Mouse (Mus musculus) heart, embryonic 11.5 days (tissue): ENCODE data around the gene Adgrl3. TPM values are rescaled to one million over a fixed set of nuclear protein-coding genes. Genes with fewer than 3 reads are reported as not detected.

Experiments used
- ATAC-seq: fragments of 200-750 bp; cut with Nextera tagmentation; replicated peaks from 2 replicates; pipeline ENCODE4 v1.8.0; 2017; ENCODE audit warnings: moderate library complexity; ENCODE audit not compliant: insufficient number of reproducible peaks, low FRiP score, low TSS enrichment
- H3K27ac ChIP-seq: fragments of 300-500 bp; sonication (generic); 2 replicates; pipeline ENCODE4 v1.5.1; 2014; ENCODE audit warnings: mild to moderate bottlenecking, low read depth, low read length
- H3K27me3 ChIP-seq: fragments of 300-500 bp; sonication (generic); 2 replicates; pipeline ENCODE4 v1.6.1; 2014; ENCODE audit warnings: mild to moderate bottlenecking, low read length, mixed read lengths; ENCODE audit not compliant: control insufficient read depth, insufficient read depth
- H3K36me3 ChIP-seq: fragments of 300-500 bp; sonication (generic); 2 replicates; pipeline ENCODE4 v1.6.1; 2014; ENCODE audit warnings: mild to moderate bottlenecking, low read length, moderate library complexity, mixed read lengths; ENCODE audit not compliant: control insufficient read depth, insufficient read depth
- H3K4me1 ChIP-seq: fragments of 300-500 bp; sonication (generic); 2 replicates; pipeline ENCODE4 v1.6.1; 2014; ENCODE audit warnings: low read length; ENCODE audit not compliant: control insufficient read depth, insufficient read depth
- H3K4me2 ChIP-seq: fragments of 300-500 bp; sonication (generic); 2 replicates; pipeline ENCODE4 v1.6.1; 2014; ENCODE audit warnings: mild to moderate bottlenecking, moderate library complexity
- H3K4me3 ChIP-seq: fragments of 300-500 bp; sonication (generic); 2 replicates; pipeline ENCODE4 v1.5.1; 2014; ENCODE audit warnings: low read depth, low read length
- H3K9ac ChIP-seq: fragments of 300-500 bp; sonication (generic); 2 replicates; pipeline ENCODE4 v1.6.1; 2014; ENCODE audit warnings: mild to moderate bottlenecking, low read depth, low read length, moderate library complexity
- H3K9me3 ChIP-seq: fragments of 300-500 bp; sonication (generic); replicated peaks from 2 replicates; pipeline ENCODE4 v1.6.1; 2016; ENCODE audit warnings: low read length; ENCODE audit not compliant: control insufficient read depth
- WGBS: fragments of 180-500 bp; shearing (Covaris S2); extraction: QIAGEN DNeasy Blood & Tissue Kit; methylation state at CpG from one replicate; pipeline ENCODE4 v1.1.7; 2014; ENCODE audit not compliant: insufficient replicate concordance; 5-methylcytosine and 5-hydroxymethylcytosine counted together
- polyA plus RNA-seq: library from polyadenylated mRNA; unstranded; fragments of >200 nt; fragmentation: Nextera tagmentation; extraction: Ambion mirVana; gene quantifications from 2 replicates; pipeline ENCODE4 v1.2.1, GENCODE M21; 2014

Adgrl3 gene
- polyA plus RNA-seq, 1 experiment from 2014 or later = 9.9 TPM

- no peak for ATAC-seq
- no peak overlapping the region for H3K27ac ChIP-seq
- H3K9ac ChIP-seq = no peak overlapping the region
- H3K9me3 ChIP-seq = no peaks in the 10 kb centered on the region
- no peaks in the 10 kb centered on the region for H3K36me3 ChIP-seq
- 65% methylated on average over 9 of the region's 9 CpGs for WGBS
- no peak overlapping the region for H3K4me2 ChIP-seq
- H3K27me3 ChIP-seq = no peaks in the 10 kb centered on the region
- H3K4me3 ChIP-seq = no peak overlapping the region
- H3K4me1 ChIP-seq = no peaks in the 10 kb centered on the region
These were observed 325.6 kb downstream of the Adgrl3 start for GRCm38 (mm10) chr5:81345436-81346131.

GRCm38 (mm10) chr5:81347571-81347970 lies 327.6 kb downstream of the Adgrl3 start:
- no peak overlapping the region for H3K27ac ChIP-seq
- H3K4me1 ChIP-seq = no peaks in the 10 kb centered on the region
- no peak overlapping the region for H3K4me3 ChIP-seq
- no peak overlapping the region for H3K9ac ChIP-seq
- H3K9me3 ChIP-seq = no peaks in the 10 kb centered on the region
- H3K4me2 ChIP-seq = no peak overlapping the region
- H3K27me3 ChIP-seq = no peaks in the 10 kb centered on the region
- ATAC-seq = no peak
- WGBS = 64% methylated on average over 4 of the region's 4 CpGs
- H3K36me3 ChIP-seq = no peaks in the 10 kb centered on the region

- Histone ChIP-seq H3K4me2 (no peak overlapping the region), H3K9me3 (no peaks in the 10 kb centered on the region), H3K9ac (no peak overlapping the region), H3K36me3 (no peaks in the 10 kb centered on the region), H3K27ac (no peak overlapping the region), H3K4me3 (no peak overlapping the region), H3K27me3 (no peaks in the 10 kb centered on the region), H3K4me1 (no peaks in the 10 kb centered on the region)
- 56% methylated on average over 2 of the region's 2 CpGs for WGBS
- ATAC-seq = no peak
These were observed 339.6 kb downstream of the Adgrl3 start for GRCm38 (mm10) chr5:81359560-81359959.

- H3K4me2 ChIP-seq = no peak overlapping the region
- ATAC-seq = no peak
- H3K4me1 ChIP-seq = no peaks in the 10 kb centered on the region
- no peaks in the 10 kb centered on the region for H3K9me3 ChIP-seq
- H3K36me3 ChIP-seq = no peaks in the 10 kb centered on the region
- H3K27ac ChIP-seq = no peak overlapping the region
- H3K27me3 ChIP-seq = no peaks in the 10 kb centered on the region
- 84% methylated on average over 8 of the region's 8 CpGs for WGBS
- no peak overlapping the region for H3K9ac ChIP-seq
- H3K4me3 ChIP-seq = no peak overlapping the region
These were observed 344.3 kb downstream of the Adgrl3 start for GRCm38 (mm10) chr5:81364198-81364643.

DNA sequence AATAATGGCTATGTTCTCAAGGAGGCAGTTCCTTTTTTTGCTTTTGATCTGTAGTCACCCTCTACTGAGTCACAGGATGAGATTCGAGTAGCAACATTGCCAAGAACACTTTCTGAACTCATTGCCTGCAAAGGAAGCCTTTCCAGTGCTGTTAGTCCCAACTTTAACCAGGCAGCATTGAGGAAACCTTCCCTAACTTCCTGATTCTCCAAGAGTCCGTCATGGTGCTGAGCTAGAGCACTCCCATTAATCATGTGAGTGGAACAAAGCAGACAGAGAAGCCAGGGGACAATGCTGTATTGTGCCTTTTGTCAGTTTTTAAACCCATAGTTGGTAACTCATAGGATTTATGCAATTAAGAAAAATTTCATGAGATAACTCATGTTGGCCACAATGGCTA lies 345.3 kb downstream of the Adgrl3 start:
- Histone ChIP-seq H3K36me3 (no peaks in the 10 kb centered on the region), H3K4me1 (no peaks in the 10 kb centered on the region), H3K9ac (no peak overlapping the region), H3K9me3 (no peaks in the 10 kb centered on the region), H3K4me2 (no peak overlapping the region), H3K27ac (no peak overlapping the region), H3K27me3 (no peaks in the 10 kb centered on the region), H3K4me3 (no peak overlapping the region)
- 60% methylated on average over 2 of the region's 2 CpGs for WGBS
- no peak for ATAC-seq

DNA sequence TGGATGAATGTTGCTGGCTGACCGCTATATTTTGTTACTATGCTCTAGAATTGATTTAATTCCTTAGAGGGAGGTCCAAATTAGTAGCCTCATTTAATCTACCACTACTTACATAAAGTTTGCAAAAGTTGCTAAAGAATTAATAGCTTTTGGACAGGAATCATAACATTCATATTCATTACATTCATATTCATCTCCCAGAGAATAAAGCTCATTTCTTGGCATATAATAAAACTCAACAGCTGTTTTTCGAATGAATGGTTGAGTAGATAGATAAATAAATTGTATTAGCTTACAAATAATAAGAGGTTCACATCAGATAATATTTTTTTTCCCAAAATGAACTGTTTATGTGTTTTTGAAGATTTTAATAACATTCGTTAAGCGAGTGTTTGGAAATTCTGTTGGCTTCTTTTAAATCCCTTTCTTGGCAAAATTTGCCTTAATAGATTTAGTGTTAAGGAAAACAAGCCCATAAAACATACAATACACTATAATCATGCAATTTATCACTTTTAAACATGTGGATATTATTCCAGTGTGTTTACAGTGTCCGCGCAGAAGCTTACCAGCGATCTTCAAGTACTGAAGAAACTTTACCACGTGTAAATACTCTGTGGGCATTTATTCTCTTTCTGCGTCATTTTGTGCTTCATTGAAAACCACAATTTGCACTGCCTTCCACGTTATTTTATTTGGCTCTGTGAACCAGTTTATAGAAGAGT lies 350.4 kb downstream of the Adgrl3 start:
- no peak overlapping the region for H3K4me2 ChIP-seq
- no peaks in the 10 kb centered on the region for H3K4me1 ChIP-seq
- H3K9me3 ChIP-seq = no peaks in the 10 kb centered on the region
- no peak overlapping the region for H3K4me3 ChIP-seq
- no peaks in the 10 kb centered on the region for H3K36me3 ChIP-seq
- H3K9ac ChIP-seq = no peak overlapping the region
- 86% methylated on average over 10 of the region's 10 CpGs for WGBS
- no peak for ATAC-seq
- no peak overlapping the region for H3K27ac ChIP-seq
- no peaks in the 10 kb centered on the region for H3K27me3 ChIP-seq

GRCm38 (mm10) chr5:81375992-81376391 lies 356.1 kb downstream of the Adgrl3 start:
- Histone ChIP-seq H3K9me3 (no peaks in the 10 kb centered on the region), H3K27me3 (no peaks in the 10 kb centered on the region), H3K9ac (no peak overlapping the region), H3K27ac (no peak overlapping the region), H3K4me2 (no peak overlapping the region), H3K4me3 (no peak overlapping the region), H3K4me1 (no peaks in the 10 kb centered on the region), H3K36me3 (no peaks in the 10 kb centered on the region)
- no peak for ATAC-seq
- 87% methylated on average over 7 of the region's 7 CpGs for WGBS

- no peak overlapping the region for H3K4me3 ChIP-seq
- H3K4me2 ChIP-seq = no peak overlapping the region
- H3K9me3 ChIP-seq = no peaks in the 10 kb centered on the region
- ATAC-seq = no peak
- no peaks in the 10 kb centered on the region for H3K27me3 ChIP-seq
- no peaks in the 10 kb centered on the region for H3K36me3 ChIP-seq
- no peaks in the 10 kb centered on the region for H3K4me1 ChIP-seq
- no peak overlapping the region for H3K27ac ChIP-seq
- 50% methylated on average over 1 of the region's 1 CpGs for WGBS
- no peak overlapping the region for H3K9ac ChIP-seq
These were observed 385.7 kb downstream of the Adgrl3 start for GRCm38 (mm10) chr5:81405582-81406143.
